Mouse (Mus musculus): ENCODE measurements around the gene Igfbp6.

Gene Igfbp6

GRCm38 (mm10) chr15:102108651-102109525 lies 35.3 kb upstream of the Igfbp6 start:
- DNase-seq, result peak; percentile 52 to 58

GRCm38 (mm10) chr15:102110271-102110670 lies 33.9 kb upstream of the Igfbp6 start:
- DNase-seq, result no peak

GRCm38 (mm10) chr15:102110701-102111494 lies 33.3 kb upstream of the Igfbp6 start:
- no peak for DNase-seq

- no peak for DNase-seq
Observed at GRCm38 (mm10) chr15:102111495-102111829, 32.7 kb upstream of the Igfbp6 start.

- DNase-seq, result no peak
Observed at GRCm38 (mm10) chr15:102112181-102112580, 32.0 kb upstream of the Igfbp6 start.

- no peak for DNase-seq
Observed at GRCm38 (mm10) chr15:102112827-102113226, 31.3 kb upstream of the Igfbp6 start.

GRCm38 (mm10) chr15:102113674-102114073 lies 30.5 kb upstream of the Igfbp6 start:
- DNase-seq, result no peak

GRCm38 (mm10) chr15:102114651-102115260 lies 29.4 kb upstream of the Igfbp6 start:
- DNase-seq, result no peak

- DNase-seq, result no peak
Observed at GRCm38 (mm10) chr15:102115731-102116231, 28.4 kb upstream of the Igfbp6 start.

- DNase-seq, result no peak
Observed at GRCm38 (mm10) chr15:102116753-102117415, 27.3 kb upstream of the Igfbp6 start.

- DNase-seq, result no peak
Observed at GRCm38 (mm10) chr15:102117461-102118443, 26.4 kb upstream of the Igfbp6 start.

GRCm38 (mm10) chr15:102118591-102118990 lies 25.6 kb upstream of the Igfbp6 start:
- DNase-seq, result no peak

GRCm38 (mm10) chr15:102119121-102119830 lies 24.9 kb upstream of the Igfbp6 start:
- no peak for DNase-seq

GRCm38 (mm10) chr15:102119831-102120170 lies 24.4 kb upstream of the Igfbp6 start:
- DNase-seq, result no peak

- DNase-seq, result no peak
Observed at GRCm38 (mm10) chr15:102120530-102120929, 23.6 kb upstream of the Igfbp6 start.

GRCm38 (mm10) chr15:102126303-102126702 lies 17.9 kb upstream of the Igfbp6 start:
- DNase-seq, result no peak

GRCm38 (mm10) chr15:102133314-102133713 lies 10.8 kb upstream of the Igfbp6 start:
- no peak for DNase-seq

GRCm38 (mm10) chr15:102134709-102135108 lies 9.5 kb upstream of the Igfbp6 start:
- no peak for DNase-seq

- DNase-seq, result no peak
Observed at GRCm38 (mm10) chr15:102135522-102136128, 8.5 kb upstream of the Igfbp6 start.

GRCm38 (mm10) chr15:102136129-102136758 lies 7.9 kb upstream of the Igfbp6 start, which contains the start of gene Spryd3:
TSS of gene Spryd3 (minus strand) at chr15:102136234.
- peak; percentile 95 to 96 for DNase-seq
